Mouse (Mus musculus) thymus, postnatal 0 days (tissue): ENCODE measurements around the gene Rnf166. TPM values are rescaled to one million over a fixed set of nuclear protein-coding genes. Genes with fewer than 3 reads are reported as not detected.

ENCODE experiments used
- microRNA-seq: library from miRNA; unstranded; fragments of <30 nt; microRNA quantifications from one replicate; pipeline ENCODE4, GENCODE M21; 2016; ENCODE audit warnings: borderline number of aligned reads
- polyA plus RNA-seq: library from polyadenylated mRNA; unstranded; fragments of >200 nt; fragmentation: Nextera tagmentation; extraction: Ambion mirVana; gene quantifications from 2 replicates; pipeline ENCODE4 v1.2.1, GENCODE M21; 2015

Rnf166 gene
- polyA plus RNA-seq, 1 experiment from 2014 or later = 108 TPM

Small RNAs within 50 kb of the gene (microRNA-seq; reads per million reads assigned to microRNA genes)
- gene Gm24366 = not detected

Other genes starting within 250 kb of the Rnf166 start
- gene Zfpm1, start 193.9 kb downstream of the Rnf166 start, polyA plus RNA-seq = 3.9 and 5.4 TPM in 2 replicates
- gene Trhr2, start 115.3 kb downstream of the Rnf166 start, polyA plus RNA-seq = not detected in 2 replicates
- gene Zc3h18, start 99.5 kb downstream of the Rnf166 start, polyA plus RNA-seq = 41.0 and 41.7 TPM in 2 replicates
- gene Il17c, start 54.0 kb downstream of the Rnf166 start, polyA plus RNA-seq = 0.26 and 0.37 TPM in 2 replicates
- 540 and 564 TPM in 2 replicates for gene Cyba, start 43.1 kb downstream of the Rnf166 start, polyA plus RNA-seq
- gene Mvd, start 32.6 kb downstream of the Rnf166 start, polyA plus RNA-seq = 17.4 and 19.5 TPM in 2 replicates
- 37.5 TPM in 2 replicates for gene Snai3, start 15.3 kb downstream of the Rnf166 start, polyA plus RNA-seq
- 72.9 and 75.3 TPM in 2 replicates for gene Ctu2, start 79 bp upstream of the Rnf166 start, polyA plus RNA-seq
- gene Piezo1, start 75.3 kb upstream of the Rnf166 start, polyA plus RNA-seq = 5.2 and 6.9 TPM in 2 replicates
- 50.6 and 51.1 TPM in 2 replicates for gene Cdt1, start 92.0 kb upstream of the Rnf166 start, polyA plus RNA-seq
- 173 and 174 TPM in 2 replicates for gene Aprt, start 100.8 kb upstream of the Rnf166 start, polyA plus RNA-seq
- gene Galns, start 135.4 kb upstream of the Rnf166 start, polyA plus RNA-seq = 10.5 and 11.7 TPM in 2 replicates
- 52.9 and 56.9 TPM in 2 replicates for gene Trappc2l, start 135.6 kb upstream of the Rnf166 start, polyA plus RNA-seq
- 0.36 and 0.43 TPM in 2 replicates for gene Pabpn1l, start 146.7 kb upstream of the Rnf166 start, polyA plus RNA-seq
- gene Cbfa2t3, start 223.0 kb upstream of the Rnf166 start, polyA plus RNA-seq = 15.2 and 16.7 TPM in 2 replicates